Mouse (Mus musculus) MEL (cell line): ENCODE results near the gene Ccdc138. TPM values are rescaled to one million over a fixed set of nuclear protein-coding genes. Genes with fewer than 3 reads are reported as not detected.

Source experiments
- DNase-seq: peaks from one replicate; pipeline ENCODE4 v3.0.0; 2011; ENCODE audit warnings: low read depth, low spot score
- H3K27ac ChIP-seq: 2 replicates; pipeline ENCODE4 v1.5.1; 2012; ENCODE audit warnings: low read depth, mild to moderate bottlenecking, control low read depth, low read length, moderate library complexity; ENCODE audit not compliant: control insufficient read depth
- H3K27me3 ChIP-seq, 2 experiments: fragments of 150-350 bp in 1 of 2; sonication (generic) in 1 of 2; 2 replicates each; pipeline ENCODE4 v1.6.1; 2012; ENCODE audit warnings: low read length in 2 of 2, mild to moderate bottlenecking in 2 of 2, improper control_type of control experiment in 1 of 2, moderate library complexity in 1 of 2; ENCODE audit not compliant: insufficient read depth in 2 of 2, control insufficient read depth in 1 of 2
- H3K36me3 ChIP-seq, 2 experiments: 2 replicates each; pipeline ENCODE4 v1.6.1; 2012 to 2014; ENCODE audit warnings: low read length in 2 of 2, improper control_type of control experiment in 1 of 2, inconsistent platforms in 1 of 2, mild to moderate bottlenecking in 1 of 2; ENCODE audit not compliant: insufficient read depth in 2 of 2, control insufficient read depth in 1 of 2
- H3K4me1 ChIP-seq, 2 experiments: fragments of 150-350 bp in 1 of 2; sonication (generic) in 1 of 2; 2 replicates each; pipeline ENCODE4 v1.6.1; 2012; ENCODE audit warnings: low read length in 2 of 2, improper control_type of control experiment in 1 of 2, mild to moderate bottlenecking in 1 of 2; ENCODE audit not compliant: insufficient read depth in 2 of 2, control insufficient read depth in 1 of 2
- H3K4me3 ChIP-seq, 2 experiments: fragments of 150-350 bp in 1 of 2; sonication (generic) in 1 of 2; 2 replicates each; pipeline ENCODE4 v1.5.1; 2012; ENCODE audit warnings: low read depth in 2 of 2, low read length in 2 of 2, mild to moderate bottlenecking in 2 of 2, moderate library complexity in 2 of 2, control low read depth in 1 of 2, improper control_type of control experiment in 1 of 2; ENCODE audit not compliant: control insufficient read depth in 1 of 2, insufficient read depth in 1 of 2
- H3K79me2 ChIP-seq: 2 replicates; pipeline ENCODE4 v1.6.1; 2012; ENCODE audit warnings: mild to moderate bottlenecking, low read length, moderate library complexity; ENCODE audit not compliant: control insufficient read depth, poor library complexity, insufficient read depth
- H3K9ac ChIP-seq: 2 replicates; pipeline ENCODE4 v1.6.1; 2012; ENCODE audit warnings: low read depth, mild to moderate bottlenecking, control low read depth, low read length, moderate library complexity; ENCODE audit not compliant: control insufficient read depth, poor library complexity, severe bottlenecking
- H3K9me3 ChIP-seq: fragments of 150-350 bp; sonication (generic); replicated peaks from 2 replicates; pipeline ENCODE4 v1.6.1; 2012; ENCODE audit warnings: mild to moderate bottlenecking, low read length, improper control_type of control experiment, moderate library complexity; ENCODE audit not compliant: insufficient read depth
- BHLHE40 ChIP-seq: IDR thresholded peaks from 2 replicates; pipeline ENCODE4 v1.6.1; 2012; ENCODE audit warnings: low read depth, mild to moderate bottlenecking, inconsistent platforms, low read length, improper control_type of control experiment, borderline replicate concordance
- CHD2 ChIP-seq: IDR thresholded peaks from 2 replicates; pipeline ENCODE4 v1.6.1; 2011; ENCODE audit warnings: low read length, improper control_type of control experiment
- CTCF ChIP-seq, 3 experiments: IDR thresholded peaks in 2 of 3; conservative IDR thresholded peaks in 1 of 3; 2 replicates each; pipeline ENCODE4 v1.5.1; 2011 to 2012; ENCODE audit warnings: low read length in 3 of 3, low read depth in 2 of 3, mild to moderate bottlenecking in 2 of 3, improper control_type of control experiment in 1 of 3, inconsistent platforms in 1 of 3, mixed read lengths in 1 of 3, moderate library complexity in 1 of 3; ENCODE audit not compliant: control insufficient read depth in 1 of 3, insufficient read depth in 1 of 3, poor library complexity in 1 of 3, severe bottlenecking in 1 of 3
- ELF1 ChIP-seq: IDR thresholded peaks from 2 replicates; pipeline ENCODE4 v1.6.1; 2014; ENCODE audit warnings: low read depth, mild to moderate bottlenecking, inconsistent platforms, low read length, improper control_type of control experiment, moderate library complexity
- EP300 ChIP-seq, 2 experiments: IDR thresholded peaks; 2 replicates each; pipeline ENCODE4 v1.6.1; 2011; ENCODE audit warnings: improper control_type of control experiment in 2 of 2, low read length in 2 of 2, low read depth in 1 of 2, mild to moderate bottlenecking in 1 of 2
- ETS1 ChIP-seq: IDR thresholded peaks from 2 replicates; pipeline ENCODE4 v1.6.1; 2012; ENCODE audit warnings: low read depth, mild to moderate bottlenecking, inconsistent platforms, low read length, improper control_type of control experiment, moderate library complexity
- GABPA ChIP-seq: IDR thresholded peaks from 2 replicates; pipeline ENCODE4 v1.6.1; 2012; ENCODE audit warnings: low read depth, mild to moderate bottlenecking, inconsistent platforms, low read length, improper control_type of control experiment, moderate library complexity
- GATA1 ChIP-seq: IDR thresholded peaks from 2 replicates; pipeline ENCODE4 v1.6.1; 2011; ENCODE audit warnings: low read depth, low read length, improper control_type of control experiment
- HCFC1 ChIP-seq: IDR thresholded peaks from 2 replicates; pipeline ENCODE4 v1.6.1; 2012; ENCODE audit warnings: low read depth, mild to moderate bottlenecking, inconsistent platforms, low read length, improper control_type of control experiment, moderate library complexity
- JUND ChIP-seq: IDR thresholded peaks from 2 replicates; pipeline ENCODE4 v1.6.1; 2011; ENCODE audit warnings: low read depth, mild to moderate bottlenecking, improper control_type of control experiment, low read length
- KAT2A ChIP-seq: conservative IDR thresholded peaks from 2 replicates; pipeline ENCODE4 v1.6.1; 2012; ENCODE audit warnings: low read depth, low read length, improper control_type of control experiment, inconsistent platforms
- MAX ChIP-seq: IDR thresholded peaks from 2 replicates; pipeline ENCODE4 v1.6.1; 2011; ENCODE audit warnings: low read length, improper control_type of control experiment
- MAZ ChIP-seq: IDR thresholded peaks from 2 replicates; pipeline ENCODE4 v1.6.1; 2012; ENCODE audit warnings: low read depth, mild to moderate bottlenecking, inconsistent platforms, low read length, improper control_type of control experiment
- MEF2A ChIP-seq: IDR thresholded peaks from 2 replicates; pipeline ENCODE4 v1.6.1; 2014; ENCODE audit warnings: low read depth, mild to moderate bottlenecking, inconsistent platforms, low read length, improper control_type of control experiment; ENCODE audit not compliant: poor library complexity, insufficient replicate concordance, severe bottlenecking; ENCODE audit errors: extremely low read depth
- MXI1 ChIP-seq: IDR thresholded peaks from 2 replicates; pipeline ENCODE4 v1.6.1; 2011; ENCODE audit warnings: mild to moderate bottlenecking, low read depth, low read length, improper control_type of control experiment
- MYC ChIP-seq: IDR thresholded peaks from 2 replicates; pipeline ENCODE4 v1.6.1; 2011; ENCODE audit warnings: low read depth, mild to moderate bottlenecking, low read length, improper control_type of control experiment, moderate library complexity
- NELFE ChIP-seq: IDR thresholded peaks from 2 replicates; pipeline ENCODE4 v1.6.1; 2011; ENCODE audit warnings: low read depth, low read length, improper control_type of control experiment
- NRF1 ChIP-seq: IDR thresholded peaks from 2 replicates; pipeline ENCODE4 v1.6.1; 2014; ENCODE audit warnings: low read depth, mild to moderate bottlenecking, inconsistent platforms, low read length, improper control_type of control experiment, moderate library complexity; ENCODE audit not compliant: poor library complexity, insufficient read depth, severe bottlenecking
- POLR2A ChIP-seq, 2 experiments: IDR thresholded peaks; 2 replicates each; pipeline ENCODE4 v1.6.1; 2011 to 2012; ENCODE audit warnings: low read length in 2 of 2, mild to moderate bottlenecking in 2 of 2, control low read depth in 1 of 2, improper control_type of control experiment in 1 of 2, low read depth in 1 of 2, moderate library complexity in 1 of 2; ENCODE audit not compliant: control insufficient read depth in 1 of 2, insufficient read depth in 1 of 2, poor library complexity in 1 of 2
- POLR2AphosphoS2 ChIP-seq: IDR thresholded peaks from 2 replicates; pipeline ENCODE4 v1.6.1; 2011; ENCODE audit warnings: low read length, improper control_type of control experiment
- POLR2AphosphoS5 ChIP-seq: IDR thresholded peaks from 2 replicates; pipeline ENCODE4 v1.6.1; 2012; ENCODE audit warnings: low read depth, borderline replicate concordance, mild to moderate bottlenecking, inconsistent platforms, low read length, moderate library complexity, mixed read lengths
- RAD21 ChIP-seq: IDR thresholded peaks from 2 replicates; pipeline ENCODE4 v1.6.1; 2011; ENCODE audit warnings: mild to moderate bottlenecking, low read depth, low read length, improper control_type of control experiment
- SMC3 ChIP-seq: IDR thresholded peaks from 2 replicates; pipeline ENCODE4 v1.6.1; 2011; ENCODE audit warnings: low read depth, low read length, improper control_type of control experiment
- TAL1 ChIP-seq: IDR thresholded peaks from 2 replicates; pipeline ENCODE4 v1.6.1; 2012; ENCODE audit warnings: mild to moderate bottlenecking, inconsistent platforms, low read length, moderate library complexity, mixed read lengths
- TBP ChIP-seq: IDR thresholded peaks from 2 replicates; pipeline ENCODE4 v1.8.0; 2011; ENCODE audit warnings: low read depth, low read length, improper control_type of control experiment
- USF1 ChIP-seq: IDR thresholded peaks from 2 replicates; pipeline ENCODE4 v1.6.1; 2014; ENCODE audit warnings: low read depth, mild to moderate bottlenecking, inconsistent platforms, low read length, improper control_type of control experiment, moderate library complexity
- USF2 ChIP-seq, 2 experiments: IDR thresholded peaks; 2 replicates each; pipeline ENCODE4 v1.6.1; 2011 to 2012; ENCODE audit warnings: improper control_type of control experiment in 2 of 2, low read length in 2 of 2, borderline replicate concordance in 1 of 2, inconsistent platforms in 1 of 2, low read depth in 1 of 2, mild to moderate bottlenecking in 1 of 2; ENCODE audit not compliant: insufficient read depth in 1 of 2
- ZKSCAN1 ChIP-seq: IDR thresholded peaks from 2 replicates; pipeline ENCODE4 v1.6.1; 2012; ENCODE audit warnings: low read depth, mild to moderate bottlenecking, inconsistent platforms, low read length, improper control_type of control experiment, moderate library complexity
- ZMIZ1 ChIP-seq: IDR thresholded peaks from 2 replicates; pipeline ENCODE4 v1.6.1; 2012; ENCODE audit warnings: low read depth, mild to moderate bottlenecking, inconsistent platforms, low read length, improper control_type of control experiment, moderate library complexity
- ZNF384 ChIP-seq: IDR thresholded peaks from 2 replicates; pipeline ENCODE4 v1.6.1; 2012; ENCODE audit warnings: low read depth, mild to moderate bottlenecking, inconsistent platforms, low read length, improper control_type of control experiment
- polyA plus RNA-seq, 2 experiments: library from polyadenylated mRNA; stranded (reverse) in 1 of 2; unstranded in 1 of 2; fragments of >175 nt in 1 of 2; fragments of >200 nt in 1 of 2; gene quantifications; 2 replicates each; pipeline versions ENCODE4 v1.2.1 to v1.2.4; 2012; ENCODE audit warnings: low replicate concordance in 2 of 2, low read depth in 1 of 2; ENCODE audit not compliant: insufficient read length in 2 of 2, insufficient read depth in 1 of 2, missing spikeins in 1 of 2
- total RNA-seq: library from RNA; depleted of rRNA; stranded (reverse); fragments of 300-350 nt; gene quantifications from 2 replicates; pipeline ENCODE4 v1.2.3, GENCODE M21; 2012

The Ccdc138 gene
- total and polyA plus RNA-seq, 3 experiments, result 1.2 to 1.3 TPM; not detected in 1

DNA sequence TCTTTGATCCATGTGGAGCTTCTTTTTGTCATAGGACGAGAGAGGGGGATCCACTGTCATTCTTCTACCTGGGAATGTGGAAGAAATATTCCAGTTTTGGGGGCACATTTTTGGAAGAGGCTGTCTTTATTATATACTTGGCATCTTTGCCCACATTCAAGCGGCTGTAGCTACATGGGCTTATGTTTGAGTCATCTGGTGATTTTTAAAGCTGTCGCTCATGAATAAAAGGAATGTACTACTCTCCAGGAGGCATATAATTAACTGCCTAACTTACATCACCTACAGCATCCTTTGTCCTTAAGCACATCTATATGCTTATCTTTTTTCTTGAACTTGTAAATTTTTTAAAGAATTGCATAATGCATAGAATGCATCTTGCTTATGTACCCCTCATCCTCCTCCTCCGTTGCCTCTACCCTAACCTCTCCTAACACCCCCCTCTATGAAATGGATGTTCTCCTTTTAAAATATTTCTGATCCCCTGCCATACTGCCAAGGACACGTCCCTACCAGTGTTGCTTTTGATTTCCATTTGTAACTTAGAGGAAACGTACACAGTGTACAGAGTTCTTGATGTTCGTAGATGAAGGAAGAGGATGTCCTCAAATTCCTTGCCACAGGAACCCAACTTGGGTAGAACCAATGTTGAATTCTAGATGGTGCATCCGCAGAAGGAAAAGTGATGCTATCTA, 57.1 kb downstream of the Ccdc138 start:
- H3K4me1 ChIP-seq, result no peaks in the 10 kb centered on the region
- no peaks in the 10 kb centered on the region; a peak in 1 of 4 replicates for H3K27me3 ChIP-seq
- TF ChIP-seq BHLHE40 (no peak), ZMIZ1 (no peak), USF2 (IDR thresholded peaks at IDR 0.05; ENCODE audit: borderline replicate concordance in 1 of 2, insufficient read depth in 1 of 2, low read depth in 1 of 2, low read length in 2 of 2) (no peak), USF1 (no peak), ELF1 (no peak), POLR2AphosphoS5 (no peak), GABPA (no peak), TBP (no peak), MAZ (no peak), EP300 (IDR thresholded peaks at IDR 0.05; ENCODE audit: low read depth in 1 of 2, low read length in 2 of 2) (no peak), MYC (no peak), TAL1 (no peak), MXI1 (no peak), SMC3 (no peak), POLR2A (IDR thresholded peaks at IDR 0.05; ENCODE audit: control insufficient read depth in 1 of 2, insufficient read depth in 1 of 2, low read depth in 1 of 2, low read length in 2 of 2, poor library complexity in 1 of 2) (no peak), CTCF (IDR thresholded peaks at IDR 0.05 in 2 of 3, conservative IDR thresholded peaks at IDR 0.05 in 1 of 3; ENCODE audit: control insufficient read depth in 1 of 3, insufficient read depth in 1 of 3, low read depth in 2 of 3, low read length in 3 of 3, poor library complexity in 1 of 3, severe bottlenecking in 1 of 3) (no peak), NRF1 (no peak), JUND (no peak), HCFC1 (no peak), MAX (no peak)
- H3K9ac ChIP-seq, result no peak overlapping the region
- H3K36me3 ChIP-seq, result no peaks in the 10 kb centered on the region
- no peak overlapping the region for H3K4me3 ChIP-seq
- no peaks in the 10 kb centered on the region for H3K79me2 ChIP-seq
- DNase-seq, result no peak
- H3K9me3 ChIP-seq, result no peaks in the 10 kb centered on the region
- H3K27ac ChIP-seq, result no peak overlapping the region

GRCm38 (mm10) chr10:58559098-58559497, 61.4 kb downstream of the Ccdc138 start:
- Histone ChIP-seq H3K9me3 (no peaks in the 10 kb centered on the region), H3K27me3 (no peaks in the 10 kb centered on the region), H3K4me3 (peak overlapping the region in 1 of 2 experiments; percentile 12; a peak in 1 of 4 replicates), H3K4me1 (no peaks in the 10 kb centered on the region), H3K9ac (no peak overlapping the region), H3K27ac (no peak overlapping the region), H3K36me3 (no peaks in the 10 kb centered on the region), H3K79me2 (no peaks in the 10 kb centered on the region)
- peak; percentile 79 for DNase-seq
- TF ChIP-seq GATA1, result peak; percentile 23; the same call in 1 of the 2 replicates
- TF ChIP-seq POLR2AphosphoS2, result no peak
- TF ChIP-seq JUND, result no peak
- no peak for TF ChIP-seq NELFE
- no peak for TF ChIP-seq CHD2
- TF ChIP-seq NRF1, result no peak
- TF ChIP-seq MAZ, result no peak
- TF ChIP-seq MEF2A, result no peak
- TF ChIP-seq ZKSCAN1, result no peak
- TF ChIP-seq TBP, result no peak
- peak; percentile 73 for TF ChIP-seq RAD21
- no peak for TF ChIP-seq POLR2AphosphoS5
- 0 out of 2 replicates have a peak, but pooled peaks have one; percentile 23 for TF ChIP-seq MYC
- no peak for TF ChIP-seq ETS1
- no peak for TF ChIP-seq HCFC1
- TF ChIP-seq USF2 (IDR thresholded peaks at IDR 0.05; ENCODE audit: borderline replicate concordance in 1 of 2, insufficient read depth in 1 of 2, low read depth in 1 of 2, low read length in 2 of 2), result no peak
- TF ChIP-seq ZNF384, result peak; percentile 81
- no peak for TF ChIP-seq KAT2A
